Mouse (Mus musculus) ES-E14 (cell line): ENCODE measurements around the gene Chmp1a. TPM values are rescaled to one million over a fixed set of nuclear protein-coding genes. Genes with fewer than 3 reads are reported as not detected.

Source experiments
- DNase-seq: peaks from one replicate; pipeline ENCODE4 v3.0.0-alpha.2; 2013; ENCODE audit warnings: low read depth, low spot score
- H3K27ac ChIP-seq: 2 replicates; pipeline ENCODE4 v1.5.1; 2012; ENCODE audit warnings: low read depth, mild to moderate bottlenecking, low read length, moderate library complexity, mixed read lengths; ENCODE audit not compliant: poor library complexity, insufficient read depth, severe bottlenecking
- H3K36me3 ChIP-seq: 2 replicates; pipeline ENCODE4 v1.6.1; 2012; ENCODE audit warnings: mild to moderate bottlenecking, low read length, moderate library complexity, mixed read lengths; ENCODE audit not compliant: control insufficient read depth, poor library complexity, insufficient read depth, severe bottlenecking
- H3K4me1 ChIP-seq, 2 experiments: fragments of 150-350 bp in 1 of 2; sonication (generic) in 1 of 2; 2 replicates each; pipeline ENCODE4 v1.6.1; 2012; ENCODE audit warnings: low read length in 2 of 2, mild to moderate bottlenecking in 1 of 2, mixed read lengths in 1 of 2; ENCODE audit not compliant: control insufficient read depth in 2 of 2, insufficient read depth in 2 of 2, poor library complexity in 1 of 2
- H3K4me3 ChIP-seq, 2 experiments: fragments of 150-350 bp in 1 of 2; sonication (generic) in 1 of 2; 2 replicates each; pipeline ENCODE4 v1.5.1; 2012; ENCODE audit warnings: low read length in 2 of 2, low read depth in 1 of 2, mild to moderate bottlenecking in 1 of 2, mixed read lengths in 1 of 2; ENCODE audit not compliant: insufficient read depth in 1 of 2, poor library complexity in 1 of 2, severe bottlenecking in 1 of 2
- H3K9ac ChIP-seq: 2 replicates; pipeline ENCODE4 v1.6.1; 2012; ENCODE audit warnings: low read depth, mild to moderate bottlenecking, low read length, mixed read lengths; ENCODE audit not compliant: poor library complexity, insufficient read depth, severe bottlenecking
- H3K9me3 ChIP-seq: fragments of 150-350 bp; sonication (generic); 2 replicates; pipeline ENCODE4 v1.6.1; 2012; ENCODE audit warnings: low read depth, mild to moderate bottlenecking, low read length; ENCODE audit not compliant: control insufficient read depth, insufficient read depth
- CHD2 ChIP-seq: IDR thresholded peaks from 2 replicates; pipeline ENCODE4 v1.6.1; 2014; ENCODE audit warnings: mild to moderate bottlenecking, low read depth, low read length, inconsistent platforms
- HCFC1 ChIP-seq: IDR thresholded peaks from 2 replicates; pipeline ENCODE4 v1.6.1; 2012; ENCODE audit warnings: low read length, inconsistent platforms, borderline replicate concordance; ENCODE audit not compliant: insufficient read depth
- MAFK ChIP-seq: IDR thresholded peaks from 2 replicates; pipeline ENCODE4 v1.6.1; 2014; ENCODE audit warnings: mild to moderate bottlenecking, low read depth, low read length, inconsistent platforms; ENCODE audit not compliant: insufficient read depth
- ZC3H11A ChIP-seq: IDR thresholded peaks from 2 replicates; pipeline ENCODE4 v1.6.1; 2012; ENCODE audit warnings: low read depth, mild to moderate bottlenecking, inconsistent platforms, low read length, borderline replicate concordance
- ZNF384 ChIP-seq: IDR thresholded peaks from 2 replicates; pipeline ENCODE4 v1.6.1; 2012; ENCODE audit warnings: low read depth, low read length, inconsistent platforms
- in situ Hi-C, 2 experiments: fragments of 600-800 bp; cut with MboI; formaldehyde crosslinking; loops; one replicate each; pipeline ENCODE4 v1.15.1; 2025; ENCODE audit warnings: low sequenced_read_pairs in 2 of 2, inconsistent platforms in 1 of 2; ENCODE audit not compliant: unreplicated experiment in 2 of 2
- total RNA-seq: library from RNA; depleted of rRNA; stranded (reverse); fragments of 300-350 nt; gene quantifications from 2 replicates; pipeline ENCODE4 v1.2.3, GENCODE M21; 2012

The Chmp1a gene
- total RNA-seq, 1 experiment, result 86.0 TPM

- in situ Hi-C loops, result no loop called here
Measured at GRCm38 (mm10) chr8:123254099-123254885, 41.7 kb upstream of the Chmp1a start, which contains the start of the genes Zfp276 and Vps9d1. Gene Zfp276, plus strand, starts transcription at chr8:123254195. Gene Vps9d1, minus strand, starts transcription at chr8:123254348.

GRCm38 (mm10) chr8:123253451-123254098 is 41.0 kb upstream of the Chmp1a start:
- peak overlapping the region; percentile 93 for H3K9ac ChIP-seq
- H3K9me3 ChIP-seq, result no peaks in the 10 kb centered on the region
- no peak for TF ChIP-seq ZNF384
- no peaks in the 10 kb centered on the region for H3K4me1 ChIP-seq
- H3K4me3 ChIP-seq, result peak overlapping the region; percentile 90 to 96
- in situ Hi-C loops, result no loop called here
- DNase-seq, result no peak
- no peak overlapping the region for H3K27ac ChIP-seq
- H3K36me3 ChIP-seq, result peaks cover 9% of the 10 kb centered on the region; the same call in 1 of the 2 replicates

More at GRCm38 (mm10) chr8:123254099-123254885, 41.7 kb upstream of the Chmp1a start, which contains the start of the genes Zfp276 and Vps9d1:
- H3K4me1 ChIP-seq, result no peaks in the 10 kb centered on the region
- H3K4me3 ChIP-seq, result peak within 1 kb of the TSS; percentile 92 to 96
- H3K9me3 ChIP-seq, result no peaks in the 10 kb centered on the region
- H3K36me3 ChIP-seq, result peaks cover 9% of the 10 kb centered on the region; the same call in 1 of the 2 replicates
- no peak within 1 kb of the TSS; the same call in 1 of the 2 replicates for H3K27ac ChIP-seq
- H3K9ac ChIP-seq, result peak within 1 kb of the TSS; percentile 93
- TF ChIP-seq HCFC1 (peak; percentile 78; the same call in 1 of the 2 replicates), ZNF384 (no peak)
- DNase-seq, result peak; percentile 56

DNA sequence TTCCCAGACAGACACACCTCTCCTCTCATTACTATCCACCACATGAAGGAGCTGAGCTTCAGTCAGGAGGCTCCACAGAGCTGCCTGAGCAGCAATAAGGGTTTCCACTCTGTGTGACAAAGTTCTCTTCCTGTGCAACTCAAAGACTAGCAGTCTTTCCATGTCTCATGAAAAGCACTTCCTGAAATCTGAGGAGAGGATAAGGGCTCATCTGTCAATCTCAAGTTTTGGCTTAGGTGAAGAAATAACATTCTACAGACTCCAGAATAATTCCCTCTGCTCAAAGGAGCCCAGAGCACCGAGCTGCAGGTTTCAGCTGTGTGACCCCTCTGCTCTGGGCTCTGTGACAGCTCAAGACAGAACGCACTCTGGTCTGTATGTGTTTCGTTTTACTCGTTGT is 40.4 kb upstream of the Chmp1a start:
- TF ChIP-seq HCFC1 (no peak), ZC3H11A (no peak), MAFK (no peak), CHD2 (no peak), ZNF384 (no peak)
- no peak overlapping the region for H3K9ac ChIP-seq
- in situ Hi-C loops, result no loop called here
- H3K36me3 ChIP-seq, result peaks cover 9% of the 10 kb centered on the region; the same call in 1 of the 2 replicates
- no peaks in the 10 kb centered on the region for H3K4me1 ChIP-seq
- no peak for DNase-seq
- no peak overlapping the region for H3K4me3 ChIP-seq
- H3K9me3 ChIP-seq, result no peaks in the 10 kb centered on the region
- no peak overlapping the region for H3K27ac ChIP-seq

DNA sequence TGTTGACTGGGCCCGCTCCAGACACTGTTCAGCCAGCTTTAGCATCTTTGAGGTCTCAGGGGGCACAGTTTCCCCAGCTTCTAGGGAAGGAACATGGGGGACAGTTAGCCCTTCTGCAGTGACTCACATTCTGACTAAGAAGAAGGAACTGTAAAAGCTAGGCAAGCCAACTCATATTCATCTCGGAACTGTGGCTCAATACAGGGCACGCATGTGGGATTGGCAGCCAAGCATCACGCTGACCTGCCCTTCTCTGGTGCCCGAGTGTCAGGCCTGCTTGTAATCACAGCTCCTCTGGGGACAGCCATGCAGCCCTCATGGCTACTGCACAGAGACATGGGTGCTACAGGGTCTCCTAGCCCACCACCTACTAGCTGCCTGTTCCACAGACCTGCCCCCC is 38.4 kb upstream of the Chmp1a start:
- TF ChIP-seq MAFK (no peak), ZNF384 (no peak), ZC3H11A (no peak), CHD2 (no peak), HCFC1 (no peak)
- Histone ChIP-seq H3K4me3 (no peak overlapping the region), H3K4me1 (no peaks in the 10 kb centered on the region; a peak in 1 of 4 replicates), H3K27ac (no peak overlapping the region), H3K9ac (no peak overlapping the region), H3K9me3 (no peaks in the 10 kb centered on the region), H3K36me3 (peaks cover 3% of the 10 kb centered on the region; the same call in 1 of the 2 replicates)
- DNase-seq, result no peak
- in situ Hi-C loops, result no loop called here
